Mouse (Mus musculus): Measurements from ENCODE around the gene Lpo.

GRCm38 (mm10) chr11:87875436-87875835 is 47.3 kb upstream of the Lpo start, which contains the start of gene Epx:
- TF ChIP-seq CTCF (IDR thresholded peaks at IDR 0.05; ENCODE audit: low read depth): no peak
- no peak for TF ChIP-seq EP300 (IDR thresholded peaks at IDR 0.05; ENCODE audit: low read depth)
